Mouse (Mus musculus): ENCODE data around the gene Ints7. TPM values are rescaled to one million over a fixed set of nuclear protein-coding genes. Genes with fewer than 3 reads are reported as not detected.

Ints7 gene
- polyA plus RNA-seq (2015; fragmentation: Illumina TruSeq; extraction: RNeasy Lipid Tissue Mini Kit (QIAGEN cat#74804); ENCODE audit: insufficient read depth, low read depth, low replicate concordance), result 3.3 TPM

GRCm38 (mm10) chr1:191575458-191576247, at the start of gene Ints7, which contains the start of gene Dtl:
Gene Ints7, plus strand, starts transcription at chr1:191575636.
Gene Dtl, minus strand, starts transcription at chr1:191575544.

Other genes with a start within 250 kb of the Ints7 start
- gene Tmem206, start 249.7 kb upstream of the Ints7 start, polyA plus RNA-seq (2015; fragmentation: Illumina TruSeq; extraction: RNeasy Lipid Tissue Mini Kit (QIAGEN cat#74804); ENCODE audit: insufficient read depth, low read depth, low replicate concordance), result 4.1 TPM
- 28.2 TPM for gene Ppp2r5a, start 172.4 kb upstream of the Ints7 start, polyA plus RNA-seq (2015; fragmentation: Illumina TruSeq; extraction: RNeasy Lipid Tissue Mini Kit (QIAGEN cat#74804); ENCODE audit: insufficient read depth, low read depth, low replicate concordance)
- gene Dtl, start 92 bp upstream of the Ints7 start, polyA plus RNA-seq (2015; fragmentation: Illumina TruSeq; extraction: RNeasy Lipid Tissue Mini Kit (QIAGEN cat#74804); ENCODE audit: insufficient read depth, low read depth, low replicate concordance), result not detected
- gene Lpgat1, start 142.2 kb downstream of the Ints7 start, polyA plus RNA-seq (2015; fragmentation: Illumina TruSeq; extraction: RNeasy Lipid Tissue Mini Kit (QIAGEN cat#74804); ENCODE audit: insufficient read depth, low read depth, low replicate concordance), result 4.3 TPM
- gene Nek2, start 245.8 kb downstream of the Ints7 start, polyA plus RNA-seq (2015; fragmentation: Illumina TruSeq; extraction: RNeasy Lipid Tissue Mini Kit (QIAGEN cat#74804); ENCODE audit: insufficient read depth, low read depth, low replicate concordance), result not detected